Mouse (Mus musculus) left cerebral cortex, adult 18-20 months (tissue): ENCODE results near the gene Il1rapl2. TPM values are rescaled to one million over a fixed set of nuclear protein-coding genes. Genes with fewer than 3 reads are reported as not detected.
A peak's percentile ranks its signal among the peaks of the same experiment; 100 is the strongest.

Source experiments
- DNase-seq, 2 experiments: peaks; one replicate each; pipeline ENCODE4 v3.0.0; 2021 to 2022; ENCODE audit warnings: low spot score in 2 of 2, mixed read lengths in 1 of 2
- long read RNA-seq, 2 experiments: library from polyadenylated mRNA; stranded (forward); transcript quantifications; one replicate each; pipeline ENCODE4 v2.0.0; 2021
- total RNA-seq, 2 experiments: library from RNA; stranded (reverse); gene quantifications; 2 replicates each; pipeline ENCODE4 v1.2.3; 2021

The Il1rapl2 gene
- total RNA-seq: 1 to 10 TPM; 5.2 to 6.0 TPM
- long read RNA-seq, experiment 1, partial matches to known transcripts: 0 of 1 reads
- long read RNA-seq, experiment 1, other reads (novel, unspliced or antisense): 1 of 1 reads
- long read RNA-seq, experiment 2, partial matches to known transcripts: 1 of 1 reads
- long read RNA-seq, experiment 2, other reads (novel, unspliced or antisense): 0 of 1 reads

DNA sequence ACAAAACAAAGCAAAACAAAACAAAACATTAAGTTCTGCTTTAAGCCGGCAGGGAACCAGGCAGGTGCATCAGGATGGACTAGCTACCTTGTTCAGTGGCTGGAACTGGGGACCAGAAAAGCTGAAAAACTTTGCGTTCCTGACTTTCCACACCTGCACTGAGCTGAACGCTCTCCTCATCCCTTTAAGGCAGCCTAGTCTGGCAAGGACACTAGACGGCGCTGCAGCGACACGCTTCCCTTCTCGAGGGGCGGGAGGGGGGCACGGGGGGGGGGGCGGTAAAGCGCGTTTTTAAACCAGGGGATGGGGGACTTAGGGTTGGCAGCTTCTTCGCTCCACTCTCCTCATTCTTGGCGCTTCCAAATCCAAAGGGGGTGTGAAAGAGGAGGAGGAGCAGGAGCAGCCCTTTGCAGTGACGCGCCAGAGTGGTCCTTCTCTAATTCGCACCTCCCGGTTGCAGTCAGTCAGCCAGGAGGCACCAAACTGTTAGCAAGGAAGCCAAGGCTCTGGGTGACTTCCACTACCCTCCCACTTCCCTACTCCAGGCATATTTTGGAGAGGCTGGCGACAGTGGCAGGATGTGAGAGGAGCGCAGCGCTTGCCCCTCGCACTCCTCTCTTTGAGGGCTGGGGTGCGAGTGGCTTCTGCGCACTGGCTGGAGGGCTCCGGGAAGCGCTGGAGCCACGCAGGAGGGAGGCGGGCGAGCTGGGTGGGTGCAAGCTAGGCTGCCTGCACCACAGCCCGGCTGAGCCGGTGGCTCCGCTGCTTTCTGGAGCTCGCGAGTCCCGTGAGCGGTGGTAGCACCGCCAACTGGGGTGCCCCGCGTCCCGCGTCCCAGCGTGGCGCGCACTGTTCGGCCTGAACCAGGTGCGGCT lies at the start of gene Il1rapl2:
TSS of gene Il1rapl2 (plus strand) at position 288 of the 875 bp plus-strand sequence.
- DNase-seq: peak; percentile 11 to 15

DNA sequence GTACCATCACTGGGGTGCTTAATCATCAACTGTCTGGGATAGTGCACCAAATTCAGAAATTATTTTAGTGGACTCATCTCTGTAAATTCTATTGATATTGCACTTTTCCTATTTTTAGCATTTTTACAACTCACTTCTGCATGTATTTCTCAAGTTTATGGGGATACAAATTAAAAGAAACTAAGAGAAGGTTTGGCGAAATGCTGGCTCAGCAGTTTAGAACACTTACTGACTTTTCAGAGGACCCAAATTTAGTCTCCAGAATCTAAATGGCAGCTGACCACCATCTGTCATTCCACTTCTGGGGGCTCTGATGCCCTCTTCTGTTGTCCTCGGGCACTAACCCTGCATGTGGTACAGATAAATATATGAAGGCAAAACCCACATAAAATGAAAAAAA lies 22.1 kb upstream of the Il1rapl2 start:
- no peak for DNase-seq

DNA sequence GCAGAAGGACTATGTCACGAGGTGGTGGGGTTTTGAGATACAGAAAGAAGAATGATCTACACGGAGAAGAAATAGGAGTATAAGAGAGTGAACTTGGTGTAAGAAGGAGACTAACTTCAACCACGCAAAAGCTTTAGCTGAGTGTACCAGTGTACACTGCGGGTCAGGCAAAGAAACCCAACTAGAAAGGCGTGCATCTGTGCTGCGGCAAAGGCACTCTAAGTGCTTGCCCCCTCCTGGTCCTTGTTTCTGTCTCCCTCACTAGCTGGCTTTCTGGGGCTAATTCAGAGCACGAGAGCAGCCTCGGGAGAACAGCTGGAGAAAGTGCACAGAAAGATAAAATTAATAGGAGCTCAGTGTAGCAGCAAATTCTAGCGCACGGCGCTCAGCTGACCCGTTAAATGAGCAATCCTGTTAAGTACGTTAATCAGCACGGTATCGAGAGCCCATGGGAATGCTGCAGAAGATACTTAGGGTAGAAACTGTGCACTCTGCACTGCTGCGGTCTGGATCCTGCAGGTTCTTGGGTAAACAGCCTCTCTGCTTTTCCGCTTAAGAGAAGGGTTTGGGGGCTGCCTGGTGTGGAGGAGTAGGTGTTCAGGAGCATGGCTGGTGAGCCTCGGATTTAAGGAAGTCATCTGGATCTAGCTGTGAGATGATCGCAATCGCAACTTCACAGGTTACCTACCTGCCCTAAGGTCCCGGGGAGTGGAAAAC lies 778 bp upstream of the Il1rapl2 start:
- no peak for DNase-seq

DNA sequence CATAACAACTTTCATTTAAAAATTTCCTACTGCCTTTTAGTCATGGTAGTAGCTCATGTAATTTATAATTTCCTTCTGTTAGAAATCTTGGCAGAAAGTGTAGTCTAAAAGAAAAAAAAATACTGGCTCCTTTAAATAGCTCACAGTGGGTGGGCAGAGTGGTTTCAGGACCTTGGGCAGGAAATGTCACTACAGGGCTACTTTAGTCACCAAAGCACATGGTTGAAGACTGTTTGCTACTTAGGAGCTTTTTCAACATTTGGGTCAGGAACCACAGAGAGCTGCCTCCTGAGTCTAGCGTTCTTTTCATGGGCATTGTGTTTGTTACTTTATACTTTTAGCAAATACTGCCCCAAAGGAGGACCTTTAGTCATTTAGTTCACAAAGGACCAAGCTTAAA lies 12.2 kb downstream of the Il1rapl2 start:
- DNase-seq: no peak

DNA sequence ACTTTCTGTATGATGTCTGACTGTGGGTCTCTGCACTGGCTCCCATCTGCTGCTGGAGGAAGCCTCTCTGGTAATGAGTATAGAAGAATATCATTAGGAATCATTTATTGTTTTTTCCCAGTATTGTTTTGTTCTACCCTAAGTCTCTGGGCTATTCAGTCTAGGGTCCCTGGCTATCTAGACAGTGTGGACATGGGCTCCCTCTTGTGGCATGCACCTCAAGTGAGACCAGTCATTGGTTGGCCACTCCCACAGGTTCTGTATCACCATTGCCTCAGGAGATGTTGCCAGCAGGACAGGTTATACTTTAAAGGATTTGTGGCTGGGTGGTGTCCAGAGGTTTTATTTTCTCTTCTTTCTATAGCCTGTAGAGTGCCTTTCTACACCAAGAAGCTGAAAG lies 50.3 kb downstream of the Il1rapl2 start:
- DNase-seq: no peak

DNA sequence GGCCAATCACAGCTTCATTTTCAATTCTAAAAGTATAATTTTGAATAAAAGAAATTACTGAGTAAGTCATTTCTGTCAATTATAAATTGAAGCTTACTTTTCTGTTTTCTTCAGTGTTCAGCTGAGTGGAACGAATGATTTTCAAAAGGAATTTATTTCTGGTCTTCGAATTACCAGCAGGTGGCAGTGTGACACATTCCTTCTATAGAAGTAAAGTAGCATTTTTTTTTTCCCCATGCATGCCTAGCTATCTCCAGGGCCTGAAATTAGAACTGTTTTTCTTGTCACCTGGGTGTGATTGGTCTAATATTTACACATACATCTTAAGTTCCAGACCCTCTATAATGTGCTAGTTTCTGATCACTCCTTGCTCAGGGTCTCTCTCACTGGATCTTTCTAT lies 96.6 kb downstream of the Il1rapl2 start:
- peak in 1 of 2 experiments; percentile 14 for DNase-seq

DNA sequence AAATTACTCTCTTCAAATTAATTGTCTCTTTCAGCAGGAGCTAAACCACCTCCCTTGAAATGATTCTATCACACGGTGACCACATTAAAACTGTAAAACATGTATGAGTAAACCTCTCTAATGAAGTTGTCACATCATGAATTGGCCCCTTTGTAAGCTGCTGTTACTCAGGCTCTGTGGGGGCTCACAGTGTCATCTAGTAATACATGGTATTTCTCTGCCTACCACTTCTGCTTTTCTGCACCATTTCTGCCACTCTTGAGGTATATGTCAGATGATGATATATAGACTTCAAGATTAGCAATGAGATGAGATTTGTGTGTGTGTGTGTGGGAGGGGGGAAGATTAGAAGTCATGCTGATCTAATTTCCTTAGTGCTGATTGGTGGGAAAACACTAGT lies 117.6 kb downstream of the Il1rapl2 start:
- no peak for DNase-seq

DNA sequence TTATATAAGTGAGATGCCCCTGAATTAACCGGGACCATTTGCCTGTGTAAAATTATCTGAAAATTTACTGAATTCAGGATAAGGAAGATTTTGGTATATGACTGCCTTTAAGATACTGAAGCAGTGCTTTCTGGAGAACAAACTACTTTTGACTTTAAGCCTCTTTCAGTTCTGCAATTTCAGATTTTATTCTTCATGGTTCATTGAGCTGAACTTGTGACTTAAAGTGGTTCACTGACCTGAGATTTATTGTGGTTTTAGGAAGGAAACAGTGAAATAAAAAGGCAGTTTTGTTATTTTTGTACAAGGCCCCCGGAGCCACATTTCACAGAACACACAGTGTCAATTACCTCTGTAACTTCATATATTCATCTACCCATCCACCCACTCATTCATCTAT lies 129.6 kb downstream of the Il1rapl2 start:
- no peak for DNase-seq

DNA sequence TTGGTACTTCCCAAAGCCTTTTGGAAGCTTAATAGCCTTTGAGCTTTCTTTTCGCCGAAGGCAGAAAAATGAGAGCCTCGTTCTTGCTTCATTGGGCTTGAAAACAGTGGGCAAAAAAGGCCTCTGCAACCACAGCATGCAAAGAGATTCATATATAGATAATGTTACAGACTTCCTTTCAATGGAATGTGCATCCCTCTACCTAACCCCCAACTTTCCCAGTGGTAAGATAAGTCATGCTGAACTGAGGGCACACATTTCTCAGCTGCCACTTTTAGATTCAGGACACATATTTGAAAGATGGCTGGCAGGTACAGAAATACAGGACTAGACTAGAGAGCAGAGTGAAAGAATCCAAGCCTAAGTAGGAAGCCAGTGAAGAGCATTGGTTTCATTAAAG lies 185.1 kb downstream of the Il1rapl2 start:
- no peak for DNase-seq

DNA sequence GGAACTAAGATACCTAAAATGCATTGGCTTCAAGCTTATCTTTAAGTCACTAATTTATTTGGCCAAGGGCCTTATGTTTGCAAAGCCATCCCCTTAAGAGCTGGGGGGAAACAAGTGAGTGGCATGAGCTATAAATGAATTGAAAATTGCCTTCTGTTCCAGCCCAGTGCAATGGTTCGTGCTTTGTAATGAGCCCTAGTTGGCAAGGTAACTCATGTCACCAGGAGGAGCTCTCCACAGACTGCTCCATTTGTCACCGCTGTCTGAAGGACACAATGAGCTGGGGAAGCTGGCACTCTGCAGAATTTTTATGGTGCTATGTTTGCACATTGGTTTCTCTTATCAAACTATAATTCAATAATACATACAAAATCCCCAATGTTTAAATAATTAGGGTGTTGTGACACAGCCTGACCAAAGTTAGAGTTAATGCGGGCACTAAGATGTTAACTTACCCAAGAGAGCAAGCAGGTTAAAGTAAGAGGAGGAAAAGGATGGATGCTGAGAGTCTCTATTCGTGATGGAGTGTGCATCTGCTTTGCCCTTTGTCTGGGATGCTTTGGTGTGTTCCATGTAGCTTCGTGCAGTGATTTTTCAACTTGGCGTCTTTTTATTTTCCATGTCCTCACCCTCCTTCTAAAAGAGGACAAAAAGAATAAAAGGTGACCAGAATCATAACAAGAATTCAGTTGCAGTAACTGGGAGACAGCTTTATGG lies 235.2 kb downstream of the Il1rapl2 start:
- no peak for DNase-seq

DNA sequence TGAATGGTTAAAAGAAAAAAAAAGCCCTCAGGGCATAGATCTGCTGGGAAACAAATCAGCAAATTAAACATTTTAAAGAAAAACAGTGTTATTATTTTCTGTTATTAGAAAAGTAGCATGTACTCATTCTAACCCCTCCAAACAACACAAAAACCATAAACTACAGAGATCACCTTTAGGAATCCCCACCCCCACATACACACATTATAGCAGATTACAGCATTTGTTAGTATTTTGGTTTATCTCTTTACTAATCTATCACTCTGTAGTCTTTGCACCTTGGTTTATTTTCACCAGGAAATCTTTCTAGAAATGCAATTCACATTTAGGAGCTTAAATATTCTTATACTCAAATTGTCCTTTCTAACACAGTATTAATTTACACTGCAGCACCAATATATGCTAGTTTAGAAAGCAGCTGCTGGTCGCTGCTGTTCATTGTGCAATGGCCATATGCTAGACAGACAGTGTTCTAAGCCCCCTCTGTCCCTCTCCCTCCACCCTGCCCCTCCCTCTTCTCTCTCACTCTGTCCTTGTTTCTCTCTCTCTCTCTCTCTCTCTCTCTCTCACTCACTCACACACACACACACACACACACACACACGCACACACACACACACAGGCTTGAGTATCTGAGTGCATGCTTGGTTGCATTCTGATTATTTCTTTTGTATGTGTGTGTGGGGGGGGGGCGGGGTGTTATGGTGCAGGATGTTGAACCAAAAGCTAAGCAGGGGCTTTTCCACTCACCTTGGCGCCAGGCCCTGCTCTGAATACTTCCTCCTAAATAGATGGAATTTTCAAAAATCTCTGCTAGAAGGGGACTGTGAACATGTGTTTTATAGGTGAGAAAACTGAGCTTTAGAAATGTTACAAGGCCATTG lies 236.1 kb downstream of the Il1rapl2 start:
- DNase-seq: no peak

DNA sequence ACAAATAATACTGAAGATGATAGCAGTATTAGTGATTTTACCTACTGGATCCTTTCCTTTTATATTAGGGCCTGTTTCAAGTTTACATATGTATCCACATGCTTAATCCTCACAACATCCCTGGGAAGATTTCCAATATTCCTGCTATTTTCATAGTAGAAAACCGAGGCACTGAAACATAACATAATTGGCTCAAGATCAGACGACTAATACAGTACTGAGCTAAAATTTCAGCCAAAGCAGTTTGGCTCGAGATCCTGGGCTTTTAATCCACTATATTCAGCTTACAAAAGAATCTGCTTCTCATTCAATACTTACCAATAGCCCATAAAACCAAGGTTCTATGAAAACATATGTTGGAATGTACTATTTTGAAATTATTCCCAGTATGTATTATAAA lies 239.1 kb downstream of the Il1rapl2 start:
- no peak for DNase-seq

DNA sequence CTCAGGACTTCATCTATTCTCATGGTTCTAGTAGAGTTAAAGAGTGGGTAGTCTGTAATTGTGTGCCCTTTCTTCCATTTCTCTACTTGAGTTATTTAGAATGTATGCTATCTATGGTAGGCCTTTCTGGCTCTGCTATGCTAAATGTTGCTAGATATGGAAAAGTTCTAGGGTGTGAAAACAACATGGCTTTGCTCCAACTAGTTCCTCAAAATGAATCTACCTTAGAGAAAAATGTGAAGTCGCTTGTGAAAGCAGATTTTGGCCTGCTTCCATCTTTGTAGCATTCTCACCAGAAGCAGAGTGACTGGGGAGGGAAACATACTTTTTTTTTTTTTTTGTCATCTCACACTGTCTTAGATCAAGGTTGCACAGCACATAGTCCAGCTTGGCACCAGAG lies 241.7 kb downstream of the Il1rapl2 start:
- no peak for DNase-seq

DNA sequence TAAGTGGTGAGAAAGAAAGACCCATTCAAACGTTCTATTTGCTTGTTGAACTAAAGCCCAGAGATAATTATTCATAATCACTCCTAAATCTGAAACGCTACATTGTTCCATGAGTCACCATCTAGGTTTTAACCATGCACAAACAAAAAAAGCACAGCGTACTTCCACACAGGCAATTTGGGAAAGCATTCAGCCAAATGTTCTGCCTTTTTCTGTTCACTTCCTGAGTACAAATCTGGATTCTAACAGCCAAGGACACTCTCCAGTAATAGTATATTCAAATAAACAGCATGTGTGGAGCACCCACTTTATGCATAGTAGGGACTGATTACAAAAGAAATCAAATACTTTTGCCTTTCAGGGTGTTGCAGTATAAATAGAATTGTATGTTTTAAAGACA lies 278.5 kb downstream of the Il1rapl2 start:
- no peak for DNase-seq

DNA sequence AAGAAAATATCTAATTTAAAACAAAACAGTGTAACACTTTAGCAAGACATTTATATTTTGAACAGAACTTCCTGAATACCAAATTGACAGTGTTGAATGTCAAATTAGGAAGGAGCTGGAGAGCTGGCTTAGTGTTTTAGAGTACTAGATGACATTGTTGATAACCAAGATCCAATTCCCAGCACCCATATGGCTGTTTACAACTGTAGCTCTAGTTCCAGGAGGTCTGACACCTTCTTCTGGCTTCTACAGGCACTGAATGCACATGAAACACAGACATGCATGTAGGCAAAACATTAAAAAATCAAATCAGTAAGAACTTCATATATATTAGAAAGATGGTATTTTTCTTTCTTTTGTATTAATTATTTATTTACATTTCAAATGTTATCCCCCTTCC lies 353.1 kb downstream of the Il1rapl2 start:
- no peak for DNase-seq

DNA sequence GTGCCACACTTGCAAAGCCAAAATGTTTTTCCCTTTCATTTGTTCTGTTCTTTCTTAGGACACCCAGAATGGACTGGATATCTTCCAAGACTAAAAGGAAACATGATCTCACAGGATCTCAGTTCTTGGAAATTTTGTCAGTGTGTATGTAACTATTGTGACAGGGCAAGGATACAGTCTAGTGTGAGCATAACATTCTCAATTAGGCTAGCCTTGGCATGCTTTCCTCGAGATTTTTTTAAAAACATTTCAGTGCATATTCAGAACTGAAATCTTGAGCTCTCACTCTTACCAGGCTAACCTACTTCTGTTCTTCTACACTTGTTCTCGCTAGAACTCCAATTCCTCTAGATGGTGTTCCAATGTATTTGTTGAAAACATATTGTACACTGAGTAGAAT lies 356.4 kb downstream of the Il1rapl2 start:
- no peak for DNase-seq

DNA sequence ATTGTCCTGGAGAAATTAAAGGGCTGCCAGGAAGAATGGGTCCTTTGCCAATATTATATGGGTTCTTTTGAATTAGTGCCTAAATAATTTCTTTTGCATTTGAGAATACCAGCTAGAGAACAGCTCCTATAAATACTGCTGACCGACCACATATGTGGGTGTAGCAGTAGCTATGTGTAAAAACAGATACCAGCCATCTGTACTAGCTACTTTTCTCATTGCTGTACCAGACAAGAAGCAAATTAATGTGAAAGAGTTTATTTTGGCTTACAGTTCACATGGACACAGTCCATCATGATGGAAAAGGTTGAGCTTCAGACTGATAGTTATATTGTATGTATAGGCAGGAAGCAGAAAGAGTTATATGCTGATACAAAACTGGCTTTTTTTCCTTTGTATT lies 377.3 kb downstream of the Il1rapl2 start:
- no peak for DNase-seq

DNA sequence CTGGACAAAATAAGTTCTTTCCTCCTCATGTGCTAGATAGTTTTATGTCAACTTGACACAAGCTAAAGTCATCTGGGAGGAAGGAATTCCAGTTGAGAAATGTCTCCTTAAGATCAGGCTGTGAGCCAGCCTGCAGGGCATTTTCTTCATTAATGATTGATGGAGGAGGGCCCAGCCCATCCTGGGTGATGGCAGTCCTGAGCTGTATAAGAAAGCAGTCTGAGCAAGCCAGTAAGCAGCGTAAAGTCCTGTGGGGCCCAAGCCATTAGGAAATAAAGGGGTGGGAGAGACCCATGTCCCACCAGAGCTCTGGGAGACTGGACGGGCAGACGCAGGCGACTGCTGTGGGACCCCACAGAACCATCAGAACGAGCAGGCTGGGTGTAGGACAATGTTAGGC lies 400.9 kb downstream of the Il1rapl2 start:
- no peak for DNase-seq

DNA sequence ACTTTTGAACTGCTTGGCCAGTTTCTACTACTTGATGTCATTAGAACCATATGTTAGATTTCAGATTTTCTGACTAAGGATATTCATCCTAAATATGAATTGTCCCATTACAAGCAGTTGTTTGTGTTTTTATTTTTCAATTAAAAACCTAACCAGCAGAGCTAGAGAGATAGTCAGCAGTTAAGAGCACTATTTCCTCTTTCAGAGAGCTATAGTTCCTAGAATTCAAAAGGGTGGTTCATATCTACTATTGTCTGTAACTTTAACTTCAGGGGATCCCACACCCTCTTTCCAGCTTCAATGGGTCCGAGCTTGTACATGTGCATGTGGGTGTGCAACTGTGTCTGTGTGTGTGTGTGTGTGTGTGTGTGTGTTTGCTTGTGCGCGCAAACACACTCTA lies 472.7 kb downstream of the Il1rapl2 start:
- no peak for DNase-seq

DNA sequence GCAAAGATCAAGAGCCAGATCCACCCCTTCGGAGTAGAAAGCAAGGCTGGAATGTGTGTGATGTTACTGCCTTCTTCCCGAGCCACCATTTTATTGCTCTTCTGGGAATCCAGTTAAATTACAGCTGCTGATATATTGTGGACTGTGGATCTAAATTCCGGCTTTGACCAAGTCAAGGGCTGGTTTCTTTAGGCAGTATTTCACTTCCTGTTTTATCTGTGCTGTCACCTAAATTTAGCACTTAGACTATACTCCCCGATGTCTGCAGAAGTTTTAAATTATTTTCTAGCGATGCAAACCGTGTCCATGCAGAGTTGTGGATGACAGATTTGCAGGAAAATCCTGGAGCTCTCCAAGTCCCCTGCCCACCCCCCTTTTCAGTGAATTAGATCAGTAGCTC lies 533.5 kb downstream of the Il1rapl2 start:
- no peak for DNase-seq

DNA sequence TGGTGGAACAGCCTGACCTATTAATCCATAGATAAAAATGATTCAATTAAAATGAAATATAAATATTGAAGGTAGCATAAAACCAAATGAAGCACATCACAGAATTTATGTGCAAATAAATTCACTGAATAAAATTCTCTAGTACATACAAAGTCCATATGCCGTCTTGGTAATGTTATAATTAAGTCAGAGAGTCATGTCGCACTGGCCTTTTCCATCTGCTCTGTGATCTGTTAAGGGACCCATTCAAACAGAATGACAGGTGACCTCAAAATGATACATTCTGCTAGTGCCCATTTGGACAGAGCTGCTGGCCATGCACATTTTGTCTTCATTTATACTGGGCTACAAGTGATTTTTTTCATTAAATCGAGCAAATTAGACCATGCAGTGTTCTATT lies 534.3 kb downstream of the Il1rapl2 start:
- DNase-seq: no peak
